Mouse (Mus musculus) spleen, adult 2 months (tissue): ENCODE measurements around the gene Nat8f1. TPM values are rescaled to one million over a fixed set of nuclear protein-coding genes. Genes with fewer than 3 reads are reported as not detected.

Experiments used
- DNase-seq, 2 experiments: peaks; one replicate each; pipeline versions ENCODE4 v3.0.0 to v3.0.0-alpha.2; 2012 to 2021; ENCODE audit warnings: low spot score in 2 of 2, low read depth in 1 of 2
- H3K27ac ChIP-seq: fragments of 200-500 bp; 2 replicates; pipeline ENCODE4 v1.5.1; 2012; ENCODE audit warnings: low read length, inconsistent platforms; ENCODE audit not compliant: insufficient read depth
- H3K27me3 ChIP-seq: fragments of 200-500 bp; 2 replicates; pipeline ENCODE4 v1.6.1; 2012; ENCODE audit warnings: mild to moderate bottlenecking, moderate library complexity, low read length, inconsistent platforms; ENCODE audit not compliant: control insufficient read depth, insufficient read depth
- H3K36me3 ChIP-seq: fragments of 200-500 bp; 2 replicates; pipeline ENCODE4 v1.6.1; 2012; ENCODE audit warnings: mild to moderate bottlenecking, low read length, inconsistent platforms; ENCODE audit not compliant: control insufficient read depth, insufficient read depth
- H3K4me1 ChIP-seq: fragments of 200-500 bp; 2 replicates; pipeline ENCODE4 v1.6.1; 2011; ENCODE audit warnings: inconsistent platforms; ENCODE audit not compliant: control insufficient read depth, insufficient read depth, insufficient read length
- H3K4me3 ChIP-seq: fragments of 200-500 bp; 2 replicates; pipeline ENCODE4 v1.5.1; 2011; ENCODE audit warnings: mild to moderate bottlenecking, inconsistent platforms; ENCODE audit not compliant: insufficient read depth, insufficient read length; ENCODE audit errors: extremely low read depth
- CTCF ChIP-seq: fragments of 200-500 bp; IDR thresholded peaks from 2 replicates; pipeline ENCODE4 v1.5.1; 2011; ENCODE audit warnings: mild to moderate bottlenecking, inconsistent platforms; ENCODE audit not compliant: insufficient read depth, insufficient read length, insufficient replicate concordance; ENCODE audit errors: extremely low read depth
- POLR2A ChIP-seq: fragments of 200-500 bp; IDR thresholded peaks from 2 replicates; pipeline ENCODE4 v1.6.1; 2011; ENCODE audit warnings: low read depth, low read length, inconsistent platforms
- WGBS: fragments of 180-500 bp; shearing (Covaris S2); methylation state at CpG from one replicate; pipeline ENCODE4 v1.1.7; 2018; 5-methylcytosine and 5-hydroxymethylcytosine counted together
- polyA plus RNA-seq: library from polyadenylated mRNA; depleted of rRNA; stranded (reverse); fragments of >200 nt; gene quantifications from 2 replicates; pipeline ENCODE4 v1.2.3, GENCODE M21; 2012; rRNA removed

Nat8f1 gene
- polyA plus RNA-seq, 1 experiment: 8.6 TPM

DNA sequence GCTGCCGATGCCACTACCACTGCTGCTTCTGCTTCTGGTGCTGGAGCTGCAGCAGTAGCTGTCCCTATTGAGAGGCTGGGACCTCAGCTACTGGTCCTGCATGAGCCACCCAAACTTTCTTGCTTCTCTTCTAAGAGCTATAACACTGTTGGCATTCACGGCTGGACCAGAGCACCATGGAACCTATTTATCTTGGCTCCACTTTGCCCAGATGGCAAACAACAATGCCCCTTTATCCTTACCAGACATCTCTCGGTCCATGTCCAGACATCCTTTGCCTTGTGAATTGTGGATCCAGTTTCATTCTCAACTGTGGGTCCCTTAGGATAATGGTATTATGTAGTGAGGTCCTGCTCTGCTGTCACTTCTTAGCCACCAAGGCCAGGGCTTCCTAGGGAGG is 54.2 kb downstream of the Nat8f1 start:
- H3K4me1 ChIP-seq: no peaks in the 10 kb centered on the region
- H3K4me3 ChIP-seq: no peak overlapping the region
- 94% methylated on average over 3 of the region's 3 CpGs for WGBS
- no peak for TF ChIP-seq CTCF
- no peak for TF ChIP-seq POLR2A
- no peaks in the 10 kb centered on the region for H3K27me3 ChIP-seq
- H3K27ac ChIP-seq: no peak overlapping the region
- DNase-seq: no peak
- H3K36me3 ChIP-seq: no peaks in the 10 kb centered on the region

Other genes with a start within 250 kb of the Nat8f1 start
- gene Nat8f7, start 202.5 kb downstream of the Nat8f1 start, polyA plus RNA-seq: 0.62 TPM in 1 of 2 replicates, not detected in the other
- gene Nat8f3, start 149.9 kb downstream of the Nat8f1 start, polyA plus RNA-seq: 1.0 and 1.8 TPM in 2 replicates
- 0.27 TPM in 2 replicates for gene Nat8f6, start 94.7 kb downstream of the Nat8f1 start, polyA plus RNA-seq
- gene Nat8f5, start 94.7 kb downstream of the Nat8f1 start, polyA plus RNA-seq: 0.12 and 0.46 TPM in 2 replicates
- gene Nat8, start 83.6 kb downstream of the Nat8f1 start, polyA plus RNA-seq: 0.66 and 1.0 TPM in 2 replicates
- 0.02 TPM in 1 of 2 replicates, not detected in the other for gene Nat8f2, start 46.5 kb downstream of the Nat8f1 start, polyA plus RNA-seq
- gene Nat8f4, start 10.8 kb downstream of the Nat8f1 start, polyA plus RNA-seq: 1.5 and 1.8 TPM in 2 replicates
- gene Tprkb, start 3.8 kb downstream of the Nat8f1 start, polyA plus RNA-seq: 6.7 and 7.2 TPM in 2 replicates
- gene Dusp11, start 46.0 kb upstream of the Nat8f1 start, polyA plus RNA-seq: 21.3 and 25.7 TPM in 2 replicates
- not detected in 2 replicates for gene Figla, start 100.5 kb upstream of the Nat8f1 start, polyA plus RNA-seq
- 17.0 and 17.6 TPM in 2 replicates for gene Add2, start 113.0 kb upstream of the Nat8f1 start, polyA plus RNA-seq